Mouse (Mus musculus) spleen, adult 2 months (tissue): ENCODE data around the gene Rbpjl. TPM values are rescaled to one million over a fixed set of nuclear protein-coding genes. Genes with fewer than 3 reads are reported as not detected.

ENCODE experiments used
- DNase-seq, 2 experiments: peaks; one replicate each; pipeline versions ENCODE4 v3.0.0 to v3.0.0-alpha.2; 2012 to 2021; ENCODE audit warnings: low spot score in 2 of 2, low read depth in 1 of 2
- H3K27ac ChIP-seq: fragments of 200-500 bp; 2 replicates; pipeline ENCODE4 v1.5.1; 2012; ENCODE audit warnings: low read length, inconsistent platforms; ENCODE audit not compliant: insufficient read depth
- H3K27me3 ChIP-seq: fragments of 200-500 bp; 2 replicates; pipeline ENCODE4 v1.6.1; 2012; ENCODE audit warnings: mild to moderate bottlenecking, moderate library complexity, low read length, inconsistent platforms; ENCODE audit not compliant: control insufficient read depth, insufficient read depth
- H3K36me3 ChIP-seq: fragments of 200-500 bp; 2 replicates; pipeline ENCODE4 v1.6.1; 2012; ENCODE audit warnings: mild to moderate bottlenecking, low read length, inconsistent platforms; ENCODE audit not compliant: control insufficient read depth, insufficient read depth
- H3K4me1 ChIP-seq: fragments of 200-500 bp; 2 replicates; pipeline ENCODE4 v1.6.1; 2011; ENCODE audit warnings: inconsistent platforms; ENCODE audit not compliant: control insufficient read depth, insufficient read depth, insufficient read length
- H3K4me3 ChIP-seq: fragments of 200-500 bp; 2 replicates; pipeline ENCODE4 v1.5.1; 2011; ENCODE audit warnings: mild to moderate bottlenecking, inconsistent platforms; ENCODE audit not compliant: insufficient read depth, insufficient read length; ENCODE audit errors: extremely low read depth
- CTCF ChIP-seq: fragments of 200-500 bp; IDR thresholded peaks from 2 replicates; pipeline ENCODE4 v1.5.1; 2011; ENCODE audit warnings: mild to moderate bottlenecking, inconsistent platforms; ENCODE audit not compliant: insufficient read depth, insufficient read length, insufficient replicate concordance; ENCODE audit errors: extremely low read depth
- POLR2A ChIP-seq: fragments of 200-500 bp; IDR thresholded peaks from 2 replicates; pipeline ENCODE4 v1.6.1; 2011; ENCODE audit warnings: low read depth, low read length, inconsistent platforms
- WGBS: fragments of 180-500 bp; shearing (Covaris S2); methylation state at CpG from one replicate; pipeline ENCODE4 v1.1.7; 2018; 5-methylcytosine and 5-hydroxymethylcytosine counted together
- polyA plus RNA-seq: library from polyadenylated mRNA; depleted of rRNA; stranded (reverse); fragments of >200 nt; gene quantifications from 2 replicates; pipeline ENCODE4 v1.2.3, GENCODE M21; 2012

Gene Rbpjl
- polyA plus RNA-seq, 1 experiment, result 19.0 TPM

DNA sequence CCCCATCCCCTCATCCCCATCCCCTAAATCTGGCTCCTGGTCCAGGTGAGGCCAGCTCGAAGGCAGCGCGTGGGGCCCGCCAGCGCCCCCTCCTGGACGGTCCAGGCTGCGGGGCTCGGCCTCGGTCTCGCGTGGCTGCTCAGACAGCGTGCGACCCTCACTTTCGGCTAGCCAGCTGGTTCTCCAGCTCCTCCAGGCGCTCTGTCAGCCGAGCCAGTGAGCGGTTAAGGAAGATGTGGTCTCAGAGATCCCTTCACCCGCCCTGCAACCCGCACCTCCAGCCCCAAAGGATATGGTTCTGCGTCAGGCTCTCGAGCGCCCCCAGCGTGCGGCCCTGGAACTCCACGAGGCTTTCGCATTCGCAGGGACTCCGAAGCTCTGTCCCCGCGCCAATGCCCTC, 13.4 kb upstream of the Rbpjl start:
- 2% methylated on average over 30 of the region's 30 CpGs for WGBS
- Histone ChIP-seq H3K4me1 (no peaks in the 10 kb centered on the region; the same call in none of the 2 replicates), H3K36me3 (no peaks in the 10 kb centered on the region), H3K4me3 (peak overlapping the region; percentile 53; the same call in 1 of the 2 replicates), H3K27me3 (no peaks in the 10 kb centered on the region), H3K27ac (no peak overlapping the region)
- DNase-seq, result peak; percentile 49 to 75
- TF ChIP-seq CTCF (peak; percentile 86), POLR2A (no peak)

- WGBS, result 79% methylated on average over 29 of the region's 29 CpGs
- no peak for DNase-seq
- Histone ChIP-seq H3K4me1 (no peaks in the 10 kb centered on the region; the same call in none of the 2 replicates), H3K27ac (no peak overlapping the region), H3K4me3 (no peak overlapping the region), H3K36me3 (no peaks in the 10 kb centered on the region), H3K27me3 (no peaks in the 10 kb centered on the region)
- TF ChIP-seq POLR2A (no peak), CTCF (no peak)
Observed at GRCm38 (mm10) chr2:164393126-164393525, 9.8 kb upstream of the Rbpjl start.

- WGBS, result 75% methylated on average over 7 of the region's 7 CpGs
- Histone ChIP-seq H3K4me3 (no peak overlapping the region), H3K4me1 (no peaks in the 10 kb centered on the region; the same call in 1 of the 2 replicates), H3K36me3 (no peaks in the 10 kb centered on the region), H3K27me3 (peaks cover 8% of the 10 kb centered on the region), H3K27ac (no peak overlapping the region)
- DNase-seq, result no peak
- TF ChIP-seq POLR2A (no peak), CTCF (no peak)
Observed at GRCm38 (mm10) chr2:164396076-164396475, 6.9 kb upstream of the Rbpjl start.

DNA sequence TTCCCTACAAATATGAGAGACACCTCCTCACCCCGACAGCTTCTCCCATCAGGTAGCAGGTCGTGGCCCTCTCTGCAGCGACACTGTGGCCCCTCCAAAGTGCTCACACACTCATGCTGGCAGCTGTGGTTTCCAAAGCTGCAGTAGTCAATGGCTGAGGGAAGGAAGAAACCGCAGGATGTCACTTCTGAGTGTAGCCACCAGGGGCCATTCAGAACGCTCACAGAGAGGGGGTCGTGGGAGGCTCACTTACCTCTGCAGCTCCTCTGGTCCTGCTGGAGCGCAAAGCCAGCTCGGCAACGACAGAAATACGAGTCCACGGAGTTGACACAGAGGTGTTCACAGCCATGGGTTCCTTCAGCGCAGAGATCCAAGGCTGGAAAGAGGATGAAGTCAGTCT, 6.0 kb upstream of the Rbpjl start:
- Histone ChIP-seq H3K27me3 (peaks cover 8% of the 10 kb centered on the region), H3K4me3 (no peak overlapping the region), H3K27ac (no peak overlapping the region), H3K36me3 (no peaks in the 10 kb centered on the region), H3K4me1 (no peaks in the 10 kb centered on the region; the same call in 1 of the 2 replicates)
- DNase-seq, result no peak
- WGBS, result 58% methylated on average over 12 of the region's 12 CpGs
- TF ChIP-seq POLR2A (no peak), CTCF (no peak)

DNA sequence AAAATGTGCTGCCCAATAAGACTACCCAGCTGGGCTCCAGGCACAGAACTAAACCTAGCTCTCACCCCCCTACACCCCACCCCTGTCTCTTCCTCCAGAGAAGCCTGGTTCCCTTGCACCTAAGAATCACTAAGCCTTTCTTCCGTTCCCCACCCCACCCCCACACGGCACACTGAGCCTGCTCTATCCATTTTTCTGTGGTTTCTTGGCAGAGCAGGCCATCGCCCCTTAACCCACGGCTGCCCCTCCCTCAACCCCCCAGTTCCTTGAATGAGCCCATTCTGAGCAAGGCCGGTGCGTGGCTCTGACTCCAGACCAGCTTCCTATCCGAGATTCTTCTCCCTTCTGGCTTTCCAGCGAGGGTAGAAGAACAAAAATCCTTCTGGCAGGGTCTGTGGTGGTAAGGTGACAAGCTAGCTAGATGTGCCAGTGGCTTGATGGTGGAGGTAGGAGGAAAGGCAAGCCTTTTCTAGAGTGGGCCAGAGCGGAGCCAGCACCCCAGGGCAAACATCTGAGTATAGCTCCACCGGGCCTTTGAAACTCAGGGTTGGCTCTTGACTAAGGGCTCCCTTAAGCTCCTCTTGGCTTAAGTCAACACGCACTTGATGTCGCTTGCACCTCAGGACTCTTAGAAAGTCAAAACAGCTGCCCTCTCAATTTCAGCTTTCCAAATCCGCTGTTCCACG, 598 bp downstream of the Rbpjl start:
- TF ChIP-seq CTCF, result no peak
- no peak for TF ChIP-seq POLR2A
- peaks cover 20% of the 10 kb centered on the region for H3K27me3 ChIP-seq
- H3K4me3 ChIP-seq, result no peak overlapping the region
- DNase-seq, result no peak
- H3K4me1 ChIP-seq, result no peaks in the 10 kb centered on the region; the same call in 1 of the 2 replicates
- no peak overlapping the region for H3K27ac ChIP-seq
- WGBS, result 22% methylated on average over 14 of the region's 14 CpGs
- no peaks in the 10 kb centered on the region for H3K36me3 ChIP-seq

GRCm38 (mm10) chr2:164404082-164404990, 1.4 kb downstream of the Rbpjl start:
- Histone ChIP-seq H3K4me3 (no peak overlapping the region), H3K4me1 (no peaks in the 10 kb centered on the region; the same call in 1 of the 2 replicates), H3K27ac (no peak overlapping the region), H3K27me3 (peaks cover 19% of the 10 kb centered on the region), H3K36me3 (no peaks in the 10 kb centered on the region)
- no peak for TF ChIP-seq CTCF
- TF ChIP-seq POLR2A, result no peak
- WGBS, result 15% methylated on average over 35 of the region's 49 CpGs
- no peak for DNase-seq

DNA sequence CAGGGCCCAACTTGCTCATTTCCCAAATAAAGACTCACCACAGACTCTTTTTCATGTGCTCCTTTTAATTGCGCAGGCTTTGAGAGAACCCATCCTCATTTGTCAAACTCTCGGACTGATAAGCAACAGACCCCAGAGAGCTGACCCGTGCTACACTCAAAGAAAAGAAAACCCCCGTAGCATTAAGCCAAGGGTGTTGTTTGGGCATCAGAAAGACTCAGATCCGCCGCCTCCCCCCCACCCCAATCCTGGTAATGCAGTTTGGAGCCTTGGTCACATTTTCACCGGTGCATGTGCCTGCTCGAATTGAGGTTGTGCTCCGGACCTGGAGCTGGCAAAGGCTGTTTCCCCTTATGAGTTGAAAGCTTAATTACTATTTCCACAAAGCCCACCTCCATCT, 2.1 kb downstream of the Rbpjl start, which contains the start of gene Matn4:
TSS of gene Matn4 (minus strand) at position 101 of the 400 bp plus-strand sequence.
- Histone ChIP-seq H3K27me3 (peaks cover 17% of the 10 kb centered on the region), H3K4me1 (no peaks in the 10 kb centered on the region; the same call in 1 of the 2 replicates), H3K36me3 (no peaks in the 10 kb centered on the region), H3K27ac (no peak within 1 kb of the TSS), H3K4me3 (no peak within 1 kb of the TSS)
- 28% methylated on average over 9 of the region's 9 CpGs for WGBS
- DNase-seq, result no peak
- TF ChIP-seq CTCF, result no peak
- TF ChIP-seq POLR2A, result no peak
